Mouse (Mus musculus) cerebellum, adult 18-20 months (tissue): ENCODE measurements around the gene Adamts5.

Source experiments
- DNase-seq, 2 experiments: peaks; one replicate each; pipeline ENCODE4 v3.0.0; 2021

Adamts5 gene

GRCm38 (mm10) chr16:85901581-85901910 is at the start of gene Adamts5:
Gene Adamts5 (minus strand): TSS chr16:85901828.
- no peak for DNase-seq

GRCm38 (mm10) chr16:85950356-85950755 is 48.7 kb upstream of the Adamts5 start:
- no peak for DNase-seq

- DNase-seq: no peak
Observed at GRCm38 (mm10) chr16:85926004-85926403, 24.4 kb upstream of the Adamts5 start.

GRCm38 (mm10) chr16:85922454-85922853 is 20.8 kb upstream of the Adamts5 start:
- DNase-seq: no peak

GRCm38 (mm10) chr16:85920122-85920521 is 18.5 kb upstream of the Adamts5 start:
- no peak for DNase-seq

- DNase-seq: peak in 1 of 2 experiments; percentile 36
Observed at GRCm38 (mm10) chr16:85900702-85901580, 687 bp downstream of the Adamts5 start.

GRCm38 (mm10) chr16:85899790-85900587 is 1.6 kb downstream of the Adamts5 start:
- peak in 1 of 2 experiments; percentile 26 for DNase-seq

GRCm38 (mm10) chr16:85899301-85899721 is 2.3 kb downstream of the Adamts5 start:
- peak; percentile 9 to 26 for DNase-seq

- no peak for DNase-seq
Observed at GRCm38 (mm10) chr16:85898816-85899215, 2.8 kb downstream of the Adamts5 start.

GRCm38 (mm10) chr16:85898391-85898790 is 3.2 kb downstream of the Adamts5 start:
- no peak for DNase-seq

GRCm38 (mm10) chr16:85897854-85898253 is 3.8 kb downstream of the Adamts5 start:
- no peak for DNase-seq

GRCm38 (mm10) chr16:85895948-85896347 is 5.7 kb downstream of the Adamts5 start:
- no peak for DNase-seq

GRCm38 (mm10) chr16:85889778-85890177 is 11.8 kb downstream of the Adamts5 start:
- no peak for DNase-seq

GRCm38 (mm10) chr16:85887289-85888051 is 14.2 kb downstream of the Adamts5 start:
- no peak for DNase-seq

GRCm38 (mm10) chr16:85879075-85879474 is 22.6 kb downstream of the Adamts5 start:
- no peak for DNase-seq

GRCm38 (mm10) chr16:85874141-85874540 is 27.5 kb downstream of the Adamts5 start:
- DNase-seq: no peak

- DNase-seq: no peak
Observed at GRCm38 (mm10) chr16:85871971-85872370, 29.7 kb downstream of the Adamts5 start.

- DNase-seq: no peak
Observed at GRCm38 (mm10) chr16:85871248-85871647, 30.4 kb downstream of the Adamts5 start.

GRCm38 (mm10) chr16:85864691-85865389 is 36.8 kb downstream of the Adamts5 start:
- DNase-seq: no peak

- DNase-seq: no peak
Observed at GRCm38 (mm10) chr16:85854505-85854904, 47.1 kb downstream of the Adamts5 start.

- no peak for DNase-seq
Observed at GRCm38 (mm10) chr16:85827066-85827465, 74.6 kb downstream of the Adamts5 start.

GRCm38 (mm10) chr16:85822330-85822916 is 79.2 kb downstream of the Adamts5 start:
- DNase-seq: no peak
